Mouse (Mus musculus): ENCODE measurements around the gene Tnfrsf23.

- TF ChIP-seq POLR2A (IDR thresholded peaks at IDR 0.05; ENCODE audit: borderline replicate concordance, extremely low read depth, insufficient read depth, insufficient read length, poor library complexity, severe bottlenecking): no peak
- TF ChIP-seq CTCF (IDR thresholded peaks at IDR 0.05; ENCODE audit: borderline replicate concordance, extremely low read depth, insufficient read depth, insufficient read length): no peak
Measured at GRCm38 (mm10) chr7:143726396-143726795, 40.7 kb upstream of the Tnfrsf23 start.
